Mouse (Mus musculus) fat pad, adult 2 months (tissue): ENCODE data around the gene Rps17.
A peak's percentile ranks its signal among the peaks of the same experiment; 100 is the strongest.

Experiments
- DNase-seq: peaks from one replicate; pipeline ENCODE4 v3.0.0-alpha.2; 2011; ENCODE audit warnings: low read depth, low spot score; ENCODE audit errors: extremely low read depth

Rps17 gene

DNA sequence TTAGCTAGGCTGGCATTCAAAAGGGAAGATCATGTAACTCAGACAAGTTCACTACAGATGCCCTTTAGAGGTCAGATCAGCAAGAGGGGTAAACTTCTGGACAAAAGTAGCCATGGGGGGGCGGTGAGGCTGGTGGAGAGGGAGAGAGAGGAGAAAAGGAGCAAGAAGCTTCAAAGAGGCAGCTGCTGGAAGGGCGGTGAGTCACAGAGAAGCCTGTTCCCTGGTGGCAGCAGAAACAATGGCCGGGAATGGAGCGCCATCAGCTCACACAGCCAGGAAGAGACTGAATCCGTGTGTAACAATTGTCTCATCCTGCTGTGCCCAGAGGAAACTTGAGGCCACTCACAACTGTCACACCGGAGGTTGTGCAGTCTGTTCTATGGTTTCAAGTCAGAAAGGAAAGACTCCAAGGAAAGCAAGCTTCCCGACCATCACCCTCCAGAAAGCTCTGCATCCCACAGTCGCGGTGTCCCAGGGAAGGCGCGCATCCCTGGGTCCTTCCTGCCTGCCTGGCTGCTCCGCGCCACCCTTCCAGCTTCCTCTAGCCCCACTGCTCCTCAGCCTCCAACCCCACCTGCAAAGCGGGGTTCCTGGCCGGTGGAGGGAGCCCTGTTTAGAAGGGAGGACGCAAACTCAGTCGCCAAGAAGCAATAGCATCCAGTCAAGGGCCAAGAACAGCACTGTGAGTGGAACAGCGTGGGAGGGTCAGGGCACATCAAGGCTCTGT, 9.2 kb downstream of the Rps17 start:
- DNase-seq, result no peak

DNA sequence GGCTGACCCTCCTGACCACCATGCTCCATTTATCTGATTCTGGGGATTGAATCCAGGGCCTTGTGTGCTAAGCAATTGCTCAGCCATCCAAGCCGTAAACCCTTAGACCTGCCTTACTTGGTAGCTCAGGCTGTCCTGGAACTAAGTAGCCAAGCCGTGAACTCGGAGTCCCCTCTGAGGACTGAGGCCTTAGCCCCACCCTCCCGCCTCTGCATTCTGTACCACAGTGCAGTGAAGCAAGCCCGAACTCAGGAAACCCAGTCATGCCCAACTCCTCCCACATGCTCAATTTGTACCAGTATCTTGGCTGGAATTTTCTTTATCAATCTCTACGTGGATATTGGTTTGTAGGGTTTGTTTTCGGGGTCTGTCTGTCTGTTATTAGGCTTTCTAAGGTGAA, 13.2 kb downstream of the Rps17 start:
- no peak for DNase-seq

DNA sequence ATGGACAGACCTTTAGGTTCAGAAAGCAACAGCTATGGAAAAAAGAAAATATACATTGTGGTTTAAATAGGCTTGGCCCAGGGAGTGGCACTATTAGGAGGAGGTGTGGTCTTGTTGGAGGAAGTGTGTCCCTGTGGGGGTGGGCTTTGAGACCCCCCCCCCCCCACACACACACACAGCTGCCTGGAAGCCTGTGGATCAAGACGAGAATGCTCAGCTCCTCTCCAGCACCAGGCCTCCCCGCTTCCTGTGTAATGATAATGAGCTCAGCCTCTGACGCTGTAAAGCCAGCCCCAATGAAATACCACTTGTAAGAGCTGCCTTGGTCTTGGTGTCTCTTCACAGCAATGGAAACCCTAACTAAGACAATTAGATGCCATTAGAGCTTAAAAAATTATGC, 14.3 kb downstream of the Rps17 start:
- no peak for DNase-seq

DNA sequence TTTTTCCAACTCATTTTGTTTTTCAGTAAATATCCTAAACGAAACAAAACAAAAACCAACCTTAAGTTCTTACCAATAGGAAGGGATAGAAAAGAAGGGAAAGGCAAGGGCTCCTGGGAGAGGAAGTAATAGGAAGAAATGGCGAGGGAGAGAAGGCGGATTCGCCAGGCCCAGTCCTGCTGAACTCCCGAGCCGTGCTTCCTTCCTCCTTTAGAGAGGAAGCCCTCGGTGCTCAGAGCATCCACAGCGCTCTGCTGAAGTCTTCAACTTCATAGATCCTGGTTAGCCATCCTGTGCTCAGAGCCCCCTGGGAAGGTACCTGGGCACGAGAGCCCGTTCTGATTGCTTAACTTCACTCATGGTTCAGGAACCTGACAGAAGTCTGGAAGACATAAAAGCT, 17.4 kb downstream of the Rps17 start:
- no peak for DNase-seq

DNA sequence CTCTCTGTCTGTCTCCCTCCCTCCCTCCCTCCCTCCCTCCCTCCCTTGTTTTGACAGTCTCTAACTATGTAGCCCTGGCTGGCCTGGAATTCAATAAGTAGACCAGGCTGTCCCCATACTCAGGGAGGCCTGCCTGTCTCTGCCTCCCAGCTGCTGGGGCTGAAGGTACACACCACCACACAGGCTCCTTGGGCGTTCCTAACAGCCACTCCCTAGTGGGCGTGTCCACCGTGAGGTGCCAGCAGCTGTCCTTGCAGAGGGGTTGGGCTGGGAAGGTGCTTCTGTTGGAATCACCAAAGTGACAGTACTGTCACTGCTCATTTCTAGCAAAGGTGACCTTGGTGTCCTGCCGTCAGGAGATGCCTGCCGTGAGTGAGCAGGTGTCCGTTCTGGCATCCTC, 18.2 kb downstream of the Rps17 start:
- DNase-seq, result no peak

DNA sequence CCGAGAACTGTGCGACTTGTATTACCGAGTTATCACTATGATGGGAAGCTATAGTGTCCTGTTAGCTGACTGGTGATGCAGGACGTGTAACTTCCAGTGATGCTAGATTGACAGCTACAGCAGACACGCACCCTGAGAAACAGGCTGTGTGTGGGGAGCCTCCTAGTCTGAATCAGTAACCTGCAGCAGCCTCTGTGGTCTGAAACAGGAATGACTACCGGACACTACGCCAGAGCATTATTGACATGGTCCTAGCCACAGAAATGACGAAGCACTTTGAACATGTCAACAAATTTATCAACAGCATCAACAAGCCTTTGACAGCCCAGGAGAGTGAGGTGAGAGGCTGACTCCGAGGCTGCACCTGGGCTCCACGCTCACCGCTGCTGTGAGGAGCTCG, 19.0 kb downstream of the Rps17 start:
- DNase-seq, result no peak

DNA sequence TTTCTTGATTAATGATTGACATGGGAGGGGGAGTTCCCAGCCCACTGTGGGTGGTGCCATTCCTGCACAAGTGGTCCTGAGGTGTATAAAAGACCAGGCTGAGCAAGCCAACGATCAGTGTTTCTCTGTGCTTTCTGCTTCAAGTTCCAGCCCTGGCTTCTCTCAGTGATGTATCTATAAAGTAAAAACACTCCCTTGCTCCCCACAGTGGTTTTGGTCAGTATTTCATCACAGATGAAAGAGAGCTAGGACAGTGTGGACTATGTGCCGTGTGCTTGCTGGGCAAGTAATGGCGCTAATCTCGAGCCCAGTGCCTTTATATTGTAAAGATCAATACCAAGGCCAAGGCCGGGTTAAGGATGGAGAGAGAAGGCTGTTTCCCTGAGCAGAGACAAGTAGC, 23.3 kb downstream of the Rps17 start:
- DNase-seq, result no peak

DNA sequence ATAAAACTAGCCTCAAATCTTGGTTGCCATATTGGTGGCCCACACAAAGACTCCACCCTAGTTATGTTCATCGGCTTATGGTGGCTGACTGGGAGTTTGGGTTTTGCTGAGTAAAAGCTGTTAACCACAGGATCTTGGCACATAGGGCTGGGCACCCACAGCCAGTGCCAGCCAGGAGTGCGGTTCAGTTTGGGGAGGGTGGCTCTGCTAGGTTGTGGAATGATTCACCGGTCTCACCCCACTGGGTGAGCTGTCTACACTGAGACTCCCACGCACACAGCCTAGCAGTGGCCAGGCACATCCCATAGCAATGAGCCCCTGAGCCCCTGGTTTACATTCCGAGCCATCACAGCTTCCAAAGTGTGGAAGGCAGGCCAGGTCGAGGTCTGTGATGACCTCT, 25.3 kb downstream of the Rps17 start:
- DNase-seq, result no peak

DNA sequence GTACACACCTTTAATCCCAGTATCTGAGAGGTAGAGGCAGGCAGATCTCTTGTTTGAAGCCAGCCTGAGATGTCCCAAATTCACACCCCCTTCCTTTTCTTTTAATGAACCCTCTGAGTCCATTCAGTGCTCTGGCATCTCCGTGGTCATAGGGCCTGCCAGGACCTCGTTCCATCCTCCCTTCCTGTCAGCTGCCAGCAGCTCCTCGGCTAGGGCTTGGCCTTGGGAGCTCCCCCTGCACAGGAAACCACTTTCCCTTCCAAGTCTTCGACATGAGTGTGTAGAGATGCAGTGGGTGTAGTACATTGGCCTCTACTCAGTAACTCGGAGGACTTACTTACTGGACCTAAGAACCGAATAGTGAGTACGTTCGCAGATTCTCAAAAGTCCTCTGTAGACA, 29.5 kb downstream of the Rps17 start:
- DNase-seq, result no peak

DNA sequence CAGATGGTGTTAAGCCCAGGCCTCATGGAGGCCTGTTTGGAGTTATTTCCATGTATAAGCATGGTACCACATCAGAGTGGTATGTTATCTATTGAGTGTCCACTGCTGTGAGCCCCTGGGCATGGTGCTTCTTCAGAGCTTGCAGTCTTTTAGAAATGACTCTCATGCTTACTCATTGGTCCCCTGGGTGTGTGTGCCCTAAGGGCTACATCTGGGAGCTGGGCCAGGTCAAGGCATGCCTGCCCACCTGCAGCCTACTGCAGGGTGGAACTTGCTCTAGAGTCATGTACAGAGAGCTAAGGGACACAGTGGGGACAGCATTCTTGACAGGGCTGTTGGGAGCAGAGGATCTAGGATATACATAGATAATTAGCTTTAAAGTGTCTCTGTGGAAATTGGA, 33.5 kb downstream of the Rps17 start:
- no peak for DNase-seq

DNA sequence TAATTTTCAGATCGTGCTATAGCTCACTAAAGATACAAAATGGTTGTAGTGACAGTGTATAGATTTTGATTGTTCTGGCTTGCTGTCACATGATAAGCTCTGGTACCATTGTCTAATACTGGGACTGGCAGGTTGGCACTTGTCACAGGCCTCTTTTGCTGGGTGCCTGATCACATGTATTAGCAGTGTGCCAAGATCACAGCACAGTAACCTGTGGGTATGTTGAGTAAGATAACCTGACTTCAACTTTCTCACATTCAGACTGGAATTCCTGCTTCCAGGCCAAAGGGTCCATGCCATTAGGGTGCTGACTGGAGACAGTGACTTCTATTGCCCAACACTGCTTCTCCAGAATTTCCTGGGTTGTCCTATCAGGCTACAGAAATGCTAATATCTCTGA, 33.9 kb downstream of the Rps17 start:
- DNase-seq, result peak; percentile 84

DNA sequence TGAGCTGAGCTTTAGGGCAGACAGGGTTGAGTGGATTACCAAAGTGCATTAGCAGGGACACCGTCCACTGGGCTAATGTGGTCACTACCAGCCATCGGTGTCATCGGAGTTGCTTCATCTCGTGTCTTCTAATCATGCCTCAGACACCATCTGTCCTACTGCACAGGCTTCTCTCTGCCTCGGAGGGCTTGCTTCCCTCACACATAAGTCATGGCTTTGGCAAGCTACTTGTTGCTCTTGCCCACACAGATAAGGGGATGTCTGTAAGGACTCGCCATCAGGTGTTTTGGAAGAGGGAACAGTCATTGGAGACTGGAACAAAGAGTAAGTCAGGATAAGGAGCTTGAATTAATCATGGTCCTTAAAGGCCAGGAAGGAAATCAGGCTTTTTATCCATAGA, 35.8 kb downstream of the Rps17 start:
- DNase-seq, result no peak

DNA sequence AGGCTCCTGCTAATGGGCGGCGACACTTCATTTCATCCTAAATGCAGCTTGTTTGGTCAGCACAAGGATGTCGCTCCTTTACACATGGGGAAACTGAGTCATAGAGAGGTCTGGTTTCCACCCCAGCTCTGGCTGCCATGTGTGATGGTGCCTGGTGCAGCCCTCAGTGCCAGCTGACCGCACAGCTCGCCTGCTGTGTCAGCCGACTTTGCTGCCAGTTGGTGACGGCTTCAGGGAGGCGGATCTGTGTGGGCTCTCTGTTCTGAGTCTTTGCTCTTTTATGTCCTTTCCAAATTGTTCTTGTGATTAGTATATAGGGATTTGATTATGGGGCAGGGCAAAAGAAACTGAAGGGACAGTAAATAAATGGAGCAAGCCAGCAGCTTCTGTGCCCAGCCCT, 37.3 kb downstream of the Rps17 start:
- no peak for DNase-seq

DNA sequence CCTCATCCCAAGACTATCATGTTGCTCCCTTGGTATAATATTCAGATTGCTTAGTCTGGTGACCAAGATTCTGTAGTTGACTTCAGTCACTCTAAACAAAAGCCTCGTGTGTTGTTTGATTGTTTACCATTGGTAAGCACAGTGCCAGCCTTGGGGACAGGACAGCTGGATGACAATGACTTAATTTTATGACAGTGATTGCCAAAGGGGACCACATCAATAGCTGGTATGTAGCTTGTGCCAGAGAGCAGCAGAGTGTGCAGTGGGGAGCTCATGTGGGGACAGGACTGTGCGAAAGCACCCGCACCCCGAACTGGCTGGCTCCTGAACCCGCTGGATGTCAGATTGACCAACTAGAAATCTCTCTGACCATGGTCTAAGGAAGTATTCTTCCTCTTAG, 40.4 kb downstream of the Rps17 start:
- no peak for DNase-seq

DNA sequence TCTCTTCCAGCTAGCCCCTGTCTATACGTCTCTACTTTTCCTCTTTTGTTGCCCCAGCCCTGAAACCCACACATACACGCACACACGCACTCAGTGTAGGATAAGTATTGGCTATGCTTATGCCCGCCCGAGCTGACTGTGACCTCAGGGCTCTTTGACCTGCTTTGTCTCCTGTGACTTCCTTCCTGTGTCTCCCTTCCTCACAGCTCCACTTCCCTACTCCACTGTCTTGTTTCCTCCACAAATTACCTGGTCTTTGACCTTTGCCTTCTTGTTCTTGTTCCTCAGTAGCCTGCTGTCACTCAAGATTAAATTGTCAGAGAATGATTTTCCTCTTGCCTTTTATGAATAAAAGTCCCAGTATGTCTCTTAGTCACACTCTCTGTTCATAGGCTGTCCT, 41.0 kb downstream of the Rps17 start:
- no peak for DNase-seq

DNA sequence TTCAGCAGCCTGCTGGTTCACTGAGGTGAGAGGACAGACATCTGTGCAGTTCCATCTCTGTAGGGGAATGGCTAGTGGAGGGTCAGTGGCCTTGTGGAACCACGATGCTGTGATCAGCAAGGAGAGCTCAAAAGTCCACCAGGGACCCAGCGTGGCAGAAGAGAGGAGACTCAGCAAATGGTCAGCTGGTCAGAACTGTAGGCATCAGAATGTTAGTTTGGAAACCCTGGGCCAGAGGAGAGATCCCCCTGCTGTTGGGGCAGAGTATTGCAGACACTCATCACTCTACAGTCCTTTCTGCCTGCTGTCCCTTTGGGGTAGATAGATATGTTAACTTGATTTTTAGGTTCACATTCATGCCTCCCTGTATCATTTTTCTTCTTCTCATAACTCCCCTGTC, 41.4 kb downstream of the Rps17 start:
- DNase-seq, result no peak

DNA sequence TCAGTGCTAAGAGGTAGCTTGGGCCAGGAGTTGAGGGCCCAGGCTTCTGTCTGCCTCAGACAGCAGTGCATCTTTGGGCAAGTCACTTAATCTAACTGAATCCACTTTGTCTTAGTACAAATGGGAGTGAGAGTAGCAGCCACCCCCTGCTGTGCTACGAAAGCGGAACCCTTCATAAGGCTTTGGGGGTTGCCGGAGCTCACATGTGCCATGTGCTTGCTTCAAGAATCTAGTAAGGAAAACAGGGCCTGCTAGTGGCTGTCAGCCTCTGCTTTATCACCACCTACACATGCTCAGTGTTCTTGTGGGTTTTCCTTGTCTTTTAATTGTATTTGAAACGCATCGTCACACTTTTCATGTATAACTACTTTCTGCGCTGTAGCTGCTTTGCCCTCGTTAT, 43.7 kb downstream of the Rps17 start:
- no peak for DNase-seq

DNA sequence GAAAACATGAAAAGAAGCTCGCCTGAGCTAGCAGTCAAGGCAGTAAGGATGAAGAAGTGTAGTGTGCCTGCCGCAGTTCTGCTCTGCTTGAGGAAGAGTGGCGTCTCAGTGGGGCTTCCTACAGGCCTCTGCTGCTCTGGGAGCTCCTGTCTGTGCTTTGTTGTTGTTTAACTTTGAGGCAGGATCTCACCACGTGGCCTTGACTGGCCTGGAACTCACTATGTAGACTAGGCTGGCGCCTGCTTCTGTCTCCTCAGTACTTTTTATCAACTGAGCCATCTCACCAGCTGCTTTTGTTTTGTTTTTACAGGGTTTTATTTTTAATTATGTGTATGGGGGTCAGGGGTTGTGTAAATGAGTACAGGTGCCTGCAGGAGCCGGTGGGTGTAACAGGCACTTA, 46.8 kb downstream of the Rps17 start:
- DNase-seq, result no peak

DNA sequence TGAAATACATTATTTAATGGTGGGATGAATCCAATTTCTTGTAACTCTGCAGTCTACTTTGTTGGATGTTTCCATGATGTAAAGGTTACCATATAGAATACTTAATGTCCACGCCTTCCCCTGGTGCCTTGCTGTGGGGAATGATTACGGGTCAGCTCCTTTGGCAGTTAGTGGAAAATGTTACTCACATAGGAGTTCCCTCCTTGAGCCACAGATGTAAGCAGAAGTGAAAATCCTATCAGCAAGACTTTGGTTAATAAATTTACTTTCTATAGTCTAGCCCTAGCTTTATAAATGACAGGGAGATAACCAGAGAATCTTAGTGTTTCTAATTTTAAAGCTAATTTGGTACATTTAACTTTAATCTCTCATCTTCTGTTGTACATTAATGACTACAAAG, 49.9 kb downstream of the Rps17 start:
- no peak for DNase-seq
